Mouse (Mus musculus) 3134 (cell line): ENCODE data around the gene Cldn34b2.
"Not testable (repeated sequence)": the region's sequence is repeated elsewhere in the genome, so short reads cannot be mapped to it uniquely, and the experiment has no call there.

ENCODE experiments used
- DNase-seq: peaks from one replicate; pipeline ENCODE4 v3.0.0-alpha.2; 2011; ENCODE audit warnings: low spot score; ENCODE audit not compliant: insufficient read length; ENCODE audit errors: extremely low read depth

The Cldn34b2 gene

GRCm38 (mm10) chrX:155128312-155128711 is at the start of gene Cldn34b2:
Gene Cldn34b2, minus strand, starts transcription at chrX:155128412.
- DNase-seq, result not testable (repeated sequence)

DNA sequence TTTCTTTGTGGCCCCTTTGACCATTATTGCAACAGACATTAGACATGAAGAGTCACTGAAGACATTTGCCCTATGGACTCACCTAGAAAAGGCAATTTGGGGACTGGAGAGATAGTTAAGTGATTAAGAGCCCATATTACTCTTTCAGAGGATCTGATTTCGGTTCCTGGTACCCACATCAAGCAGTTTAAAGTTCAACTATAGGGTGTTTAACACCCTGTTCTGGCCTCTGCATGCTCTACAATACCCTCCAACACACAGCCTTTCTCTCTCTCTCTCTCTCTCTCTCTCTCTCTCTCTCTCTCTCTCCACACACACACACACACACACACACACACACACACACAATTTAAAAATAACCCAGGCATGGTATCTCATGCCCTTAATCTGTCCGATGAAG is 49.4 kb upstream of the Cldn34b2 start:
- no peak for DNase-seq

- DNase-seq, result no peak
These were observed 49.0 kb upstream of the Cldn34b2 start for GRCm38 (mm10) chrX:155177230-155177629.

GRCm38 (mm10) chrX:155175568-155175967 is 47.4 kb upstream of the Cldn34b2 start:
- no peak for DNase-seq

- no peak for DNase-seq
These were observed 44.1 kb upstream of the Cldn34b2 start for GRCm38 (mm10) chrX:155172310-155172709.

GRCm38 (mm10) chrX:155171754-155172153 is 43.5 kb upstream of the Cldn34b2 start:
- DNase-seq, result no peak

DNA sequence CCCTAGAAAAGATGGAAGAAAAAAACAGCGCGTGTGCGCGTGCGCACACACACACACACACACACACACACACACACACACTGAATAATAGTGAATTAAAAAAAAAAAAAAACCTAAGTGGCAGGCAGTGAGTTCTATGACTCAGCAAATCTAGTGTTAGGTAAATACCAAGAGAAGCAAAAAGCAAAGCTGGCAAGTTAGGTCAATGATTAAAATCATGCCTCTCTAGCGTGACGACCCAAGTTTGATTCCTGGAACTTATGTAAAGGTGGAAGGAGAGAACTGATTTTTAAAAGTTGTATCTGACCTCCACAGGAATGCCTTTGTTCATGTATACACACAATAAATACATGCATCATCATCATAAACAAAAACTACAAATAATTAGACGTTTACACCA is 41.7 kb upstream of the Cldn34b2 start:
- DNase-seq, result no peak

- DNase-seq, result no peak
These were observed 39.5 kb upstream of the Cldn34b2 start for GRCm38 (mm10) chrX:155167667-155168066.

DNA sequence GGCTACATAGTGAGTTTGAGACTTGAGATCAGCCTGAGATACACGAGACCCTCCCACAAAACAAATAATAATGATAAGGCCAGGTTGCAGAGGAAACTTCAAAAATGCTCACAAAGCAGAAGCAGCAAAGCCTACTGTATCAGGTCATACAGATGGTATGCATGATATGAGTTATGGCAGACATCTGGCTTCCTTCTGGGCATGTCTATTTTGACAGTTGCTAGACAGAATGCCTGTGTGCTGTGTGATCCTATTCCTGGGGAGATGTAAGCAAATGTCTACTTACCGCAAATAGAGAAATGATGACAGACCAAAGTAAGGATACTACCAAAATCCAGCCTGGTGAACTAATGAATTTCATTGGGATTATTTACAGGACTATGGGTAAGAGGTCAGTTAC is 38.1 kb upstream of the Cldn34b2 start:
- no peak for DNase-seq

DNA sequence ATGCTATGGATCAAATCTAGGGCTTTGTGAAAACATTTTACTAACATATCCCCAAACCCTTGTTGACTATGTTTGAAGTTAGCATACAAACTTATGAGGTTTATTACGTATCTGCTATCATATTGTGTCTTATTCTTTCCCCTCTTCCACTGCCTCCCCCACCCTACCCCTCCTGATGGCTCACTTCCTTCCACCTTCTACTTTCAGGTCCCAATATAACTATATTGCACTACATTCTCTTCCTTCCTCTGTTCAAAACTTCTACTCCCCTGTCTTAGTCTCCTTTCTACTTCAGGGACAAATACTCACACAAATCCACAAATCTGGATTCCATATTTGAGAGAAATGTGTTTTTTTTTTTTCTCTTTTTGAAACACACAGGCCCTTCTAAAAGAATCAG is 35.3 kb upstream of the Cldn34b2 start:
- no peak for DNase-seq

DNA sequence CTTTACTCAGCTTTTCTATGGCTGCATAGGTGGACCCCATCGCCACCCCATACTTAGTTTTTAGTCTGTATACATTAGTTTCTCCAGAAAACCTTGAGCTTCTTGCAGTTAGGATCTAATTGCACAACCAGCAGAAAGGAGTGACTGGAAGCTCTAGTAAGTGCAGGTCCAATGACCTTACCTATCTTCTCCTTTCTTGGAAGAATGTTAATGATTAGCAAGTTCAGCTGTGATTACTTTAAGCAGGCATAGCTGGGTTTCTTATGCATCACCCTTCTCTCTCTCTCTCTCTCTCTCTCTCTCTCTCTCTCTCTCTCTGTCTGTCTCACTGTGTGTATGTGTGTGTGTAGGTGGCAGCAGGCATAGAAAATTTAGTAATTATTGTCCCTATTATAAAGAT is 23.7 kb upstream of the Cldn34b2 start:
- no peak for DNase-seq

GRCm38 (mm10) chrX:155144718-155145117 is 16.5 kb upstream of the Cldn34b2 start:
- peak; percentile 0 for DNase-seq

GRCm38 (mm10) chrX:155098024-155098423 is 30.2 kb downstream of the Cldn34b2 start:
- DNase-seq, result no peak

DNA sequence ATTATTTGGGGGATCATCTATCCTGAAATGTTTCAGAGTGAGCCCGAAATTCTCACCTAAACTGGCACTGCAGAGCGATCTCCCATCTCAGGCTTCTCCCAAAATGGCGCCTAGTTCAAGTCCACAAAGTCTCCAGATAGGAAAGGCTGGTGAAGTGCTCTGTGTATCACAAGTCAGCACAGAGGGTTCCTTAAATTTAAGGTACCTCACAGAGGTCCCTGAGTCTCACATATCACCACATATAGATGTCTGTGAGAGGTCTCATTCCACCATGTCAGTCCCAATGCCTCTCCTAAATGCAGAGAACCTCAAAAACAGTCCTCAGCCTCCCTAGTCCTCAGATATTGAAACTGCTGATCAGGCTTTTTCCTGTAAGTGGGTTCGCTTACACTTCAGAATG is 34.6 kb downstream of the Cldn34b2 start, which contains the start of gene Magea2:
Gene Magea2, minus strand, starts transcription at position 101 of the 400 bp plus-strand sequence.
- not testable (repeated sequence) for DNase-seq

DNA sequence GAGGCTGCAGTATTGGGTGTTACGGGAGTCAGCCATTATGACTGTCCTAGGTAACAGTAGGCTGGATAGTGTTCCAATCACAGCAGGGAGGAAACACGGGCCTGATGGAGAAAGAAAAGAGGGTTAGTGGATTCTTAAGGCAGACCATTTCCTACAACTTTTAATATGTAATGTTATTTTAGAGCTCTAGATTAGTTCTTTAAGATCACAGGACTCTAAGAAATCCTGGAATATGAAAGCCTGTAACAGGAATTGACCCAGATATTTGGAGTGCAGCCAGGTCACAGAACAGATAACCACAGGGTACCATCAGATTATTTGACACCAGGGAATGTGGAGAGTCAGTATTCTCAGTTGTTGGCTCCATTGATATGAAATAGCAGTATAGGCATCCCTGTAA is 38.5 kb downstream of the Cldn34b2 start, which contains the start of gene Magea1:
Gene Magea1, minus strand, starts transcription at position 101 of the 400 bp plus-strand sequence.
- DNase-seq, result not testable (repeated sequence)
